Mouse (Mus musculus) ES-Bruce4 (cell line): Measurements from ENCODE around the gene Mllt6. TPM values are rescaled to one million over a fixed set of nuclear protein-coding genes. Genes with fewer than 3 reads are reported as not detected.
A peak's percentile ranks its signal among the peaks of the same experiment; 100 is the strongest.
"Not testable (repeated sequence)": the region's sequence is repeated elsewhere in the genome, so short reads cannot be mapped to it uniquely, and the experiment has no call there.

Experiments
- H3K27ac ChIP-seq: 2 replicates; pipeline ENCODE4 v1.5.1; 2012; ENCODE audit warnings: low read length, inconsistent platforms; ENCODE audit not compliant: insufficient read depth
- H3K27me3 ChIP-seq: 2 replicates; pipeline ENCODE4 v1.6.1; 2012; ENCODE audit warnings: mild to moderate bottlenecking, low read length, inconsistent platforms; ENCODE audit not compliant: control insufficient read depth, poor library complexity, insufficient read depth, severe bottlenecking
- H3K36me3 ChIP-seq: 2 replicates; pipeline ENCODE4 v1.6.1; 2012; ENCODE audit warnings: inconsistent platforms, mild to moderate bottlenecking, low read length, moderate library complexity; ENCODE audit not compliant: control insufficient read depth, poor library complexity, insufficient read depth, severe bottlenecking
- H3K4me1 ChIP-seq: one replicate; pipeline ENCODE4 v1.8.1; 2011; ENCODE audit warnings: low read length; ENCODE audit not compliant: control insufficient read depth, insufficient read depth
- H3K4me3 ChIP-seq: 2 replicates; pipeline ENCODE4 v1.5.1; 2011; ENCODE audit warnings: low read depth, mild to moderate bottlenecking, low read length
- H3K9ac ChIP-seq: 2 replicates; pipeline ENCODE4 v1.6.1; 2012; ENCODE audit warnings: low read depth, mild to moderate bottlenecking, inconsistent platforms; ENCODE audit not compliant: poor library complexity, severe bottlenecking
- H3K9me3 ChIP-seq: replicated peaks from 2 replicates; pipeline ENCODE4 v1.6.1; 2012; ENCODE audit warnings: mild to moderate bottlenecking, low read length, inconsistent platforms; ENCODE audit not compliant: control insufficient read depth, poor library complexity, insufficient read depth, severe bottlenecking
- CTCF ChIP-seq: IDR thresholded peaks from one replicate; pipeline ENCODE4 v1.8.1; 2011; ENCODE audit warnings: low read depth, low read length
- EP300 ChIP-seq: IDR thresholded peaks from 2 replicates; pipeline ENCODE4 v1.6.1; 2011; ENCODE audit warnings: low read depth, low read length; ENCODE audit not compliant: insufficient read depth
- POLR2A ChIP-seq: IDR thresholded peaks from one replicate; pipeline ENCODE4 v1.8.1; 2011; ENCODE audit warnings: low read length; ENCODE audit not compliant: insufficient read depth
- polyA plus RNA-seq: library from polyadenylated mRNA; stranded (reverse); fragments of >200 nt; gene quantifications from 2 replicates; pipeline ENCODE4 v1.2.4, GENCODE M21; 2011; ENCODE audit warnings: low read depth; ENCODE audit not compliant: missing spikeins, insufficient read depth, insufficient read length

The Mllt6 gene
- polyA plus RNA-seq, 1 experiment, result 25.2 TPM

- H3K27me3 ChIP-seq, result no peaks in the 10 kb centered on the region
- no peak overlapping the region for H3K27ac ChIP-seq
- no peak overlapping the region for H3K9ac ChIP-seq
- H3K4me1 ChIP-seq, result no peaks in the 10 kb centered on the region
- H3K4me3 ChIP-seq, result no peak overlapping the region
- TF ChIP-seq EP300 (no peak), CTCF (no peak), POLR2A (no peak)
- no peaks in the 10 kb centered on the region for H3K9me3 ChIP-seq
- H3K36me3 ChIP-seq, result no peaks in the 10 kb centered on the region
Observed at GRCm38 (mm10) chr11:97650341-97650740, 12.9 kb upstream of the Mllt6 start.

- not testable (repeated sequence) for H3K9ac ChIP-seq, H3K27me3 ChIP-seq, H3K4me1 ChIP-seq, H3K9me3 ChIP-seq, H3K36me3 ChIP-seq
- H3K4me3 ChIP-seq, result peak overlapping the region; percentile 21; the same call in 1 of the 2 replicates
- H3K27ac ChIP-seq, result peak overlapping the region; percentile 24
Observed at GRCm38 (mm10) chr11:97653376-97653775, 9.8 kb upstream of the Mllt6 start.

- no peaks in the 10 kb centered on the region for H3K27me3 ChIP-seq
- no peak overlapping the region for H3K9ac ChIP-seq
- no peaks in the 10 kb centered on the region for H3K9me3 ChIP-seq
- H3K36me3 ChIP-seq, result no peaks in the 10 kb centered on the region
- no peak overlapping the region for H3K4me3 ChIP-seq
- H3K4me1 ChIP-seq, result peaks cover 6% of the 10 kb centered on the region
- TF ChIP-seq POLR2A, result no peak
- TF ChIP-seq CTCF, result no peak
- no peak for TF ChIP-seq EP300
- peak overlapping the region; percentile 12; the same call in 1 of the 2 replicates for H3K27ac ChIP-seq
Observed at GRCm38 (mm10) chr11:97654210-97654609, 9.0 kb upstream of the Mllt6 start.

GRCm38 (mm10) chr11:97656269-97656971 is 6.8 kb upstream of the Mllt6 start:
- Histone ChIP-seq H3K9me3 (no peaks in the 10 kb centered on the region), H3K27ac (peak overlapping the region; percentile 84), H3K27me3 (no peaks in the 10 kb centered on the region), H3K4me3 (no peak overlapping the region), H3K4me1 (peaks cover 6% of the 10 kb centered on the region), H3K36me3 (no peaks in the 10 kb centered on the region), H3K9ac (peak overlapping the region; percentile 28)
- TF ChIP-seq POLR2A, result no peak
- peak; percentile 56 for TF ChIP-seq CTCF
- TF ChIP-seq EP300, result peak; percentile 64

- H3K36me3 ChIP-seq, result no peaks in the 10 kb centered on the region
- H3K27me3 ChIP-seq, result no peaks in the 10 kb centered on the region
- peak overlapping the region; percentile 97; the same call in 1 of the 2 replicates for H3K9ac ChIP-seq
- TF ChIP-seq CTCF (no peak), EP300 (peak; percentile 81; the same call in 1 of the 2 replicates)
- peak overlapping the region; percentile 84 for H3K27ac ChIP-seq
- H3K4me3 ChIP-seq, result peak overlapping the region; percentile 30
- H3K9me3 ChIP-seq, result no peaks in the 10 kb centered on the region
- H3K4me1 ChIP-seq, result peaks cover 6% of the 10 kb centered on the region
Observed at GRCm38 (mm10) chr11:97657184-97657945, 5.8 kb upstream of the Mllt6 start.

GRCm38 (mm10) chr11:97657967-97658366 is 5.2 kb upstream of the Mllt6 start:
- not testable (repeated sequence) for H3K9me3 ChIP-seq, H3K36me3 ChIP-seq, H3K27me3 ChIP-seq, H3K4me1 ChIP-seq
- Histone ChIP-seq H3K4me3 (peak overlapping the region; percentile 30), H3K9ac (peak overlapping the region; percentile 97), H3K27ac (peak overlapping the region; percentile 87)
